Mouse (Mus musculus): ENCODE data around the gene Mtmr3. TPM values are rescaled to one million over a fixed set of nuclear protein-coding genes. Genes with fewer than 3 reads are reported as not detected.

The Mtmr3 gene
- polyA plus RNA-seq, 1 experiment: 44.1 TPM

GRCm38 (mm10) chr11:4440978-4441377, 153.7 kb downstream of the Mtmr3 start, which contains the start of gene Hormad2:
Hormad2 (minus strand) TSS chr11:4441105.
- Histone ChIP-seq H3K4me1 (ENCODE audit: control insufficient read depth, insufficient read depth, low read length) (no peaks in the 10 kb centered on the region), H3K4me3 (replicated peaks; ENCODE audit: extremely low read depth, low read depth, low read length) (no peak within 1 kb of the TSS)
- 55% methylated on average over 19 of the region's 19 CpGs for WGBS
- no peak for DNase-seq
- TF ChIP-seq POLR2A (IDR thresholded peaks at IDR 0.05; ENCODE audit: borderline replicate concordance, extremely low read depth, low read depth, low read length): no peak
- TF ChIP-seq CTCF (IDR thresholded peaks at IDR 0.05; ENCODE audit: insufficient read depth, low read length): no peak

- WGBS: 58% methylated on average over 2 of the region's 2 CpGs
- TF ChIP-seq POLR2A (IDR thresholded peaks at IDR 0.05; ENCODE audit: borderline replicate concordance, extremely low read depth, low read depth, low read length) (no peak), CTCF (IDR thresholded peaks at IDR 0.05; ENCODE audit: insufficient read depth, low read length) (no peak)
- DNase-seq: no peak
- Histone ChIP-seq H3K4me1 (ENCODE audit: control insufficient read depth, insufficient read depth, low read length) (no peaks in the 10 kb centered on the region), H3K4me3 (replicated peaks; ENCODE audit: extremely low read depth, low read depth, low read length) (no peak overlapping the region)
Observed at GRCm38 (mm10) chr11:4438211-4438610, 156.5 kb downstream of the Mtmr3 start.

GRCm38 (mm10) chr11:4437318-4437717, 157.3 kb downstream of the Mtmr3 start:
- Histone ChIP-seq H3K4me1 (ENCODE audit: control insufficient read depth, insufficient read depth, low read length) (no peaks in the 10 kb centered on the region), H3K4me3 (replicated peaks; ENCODE audit: extremely low read depth, low read depth, low read length) (no peak overlapping the region)
- 96% methylated on average over 1 of the region's 1 CpGs for WGBS
- TF ChIP-seq POLR2A (IDR thresholded peaks at IDR 0.05; ENCODE audit: borderline replicate concordance, extremely low read depth, low read depth, low read length) (no peak), CTCF (IDR thresholded peaks at IDR 0.05; ENCODE audit: insufficient read depth, low read length) (no peak)
- DNase-seq: no peak

- WGBS: 68% methylated on average over 3 of the region's 3 CpGs
- no peak for DNase-seq
- Histone ChIP-seq H3K4me3 (replicated peaks; ENCODE audit: extremely low read depth, low read depth, low read length) (no peak overlapping the region), H3K4me1 (ENCODE audit: control insufficient read depth, insufficient read depth, low read length) (no peaks in the 10 kb centered on the region)
- no peak for TF ChIP-seq CTCF (IDR thresholded peaks at IDR 0.05; ENCODE audit: insufficient read depth, low read length)
- no peak for TF ChIP-seq POLR2A (IDR thresholded peaks at IDR 0.05; ENCODE audit: borderline replicate concordance, extremely low read depth, low read depth, low read length)
Observed at GRCm38 (mm10) chr11:4436631-4437030, 158.0 kb downstream of the Mtmr3 start.

- no peak overlapping the region for H3K4me3 ChIP-seq (replicated peaks; ENCODE audit: extremely low read depth, low read depth, low read length)
- DNase-seq: no peak
- TF ChIP-seq CTCF (IDR thresholded peaks at IDR 0.05; ENCODE audit: insufficient read depth, low read length): no peak
- TF ChIP-seq POLR2A (IDR thresholded peaks at IDR 0.05; ENCODE audit: borderline replicate concordance, extremely low read depth, low read depth, low read length): no peak
- H3K4me1 ChIP-seq (ENCODE audit: control insufficient read depth, insufficient read depth, low read length): no peaks in the 10 kb centered on the region
- 34% methylated on average over 4 of the region's 4 CpGs for WGBS
Observed at GRCm38 (mm10) chr11:4434461-4434860, 160.2 kb downstream of the Mtmr3 start.

Other genes starting within 250 kb of the Mtmr3 start
- gene Hormad2, start 153.8 kb downstream of the Mtmr3 start, polyA plus RNA-seq (2012; rRNA removed): 0.06 TPM in 1 of 2 replicates, not detected in the other
- not detected in 2 replicates for gene Gm11032, start 25.2 kb upstream of the Mtmr3 start, polyA plus RNA-seq (2012; rRNA removed)
- gene Ascc2, start 42.9 kb upstream of the Mtmr3 start, polyA plus RNA-seq (2012; rRNA removed): 23.5 and 34.0 TPM in 2 replicates
- gene Uqcr10, start 109.5 kb upstream of the Mtmr3 start, polyA plus RNA-seq (2012; rRNA removed): 460 and 481 TPM in 2 replicates
- gene Zmat5, start 109.8 kb upstream of the Mtmr3 start, polyA plus RNA-seq (2012; rRNA removed): 51.4 and 55.1 TPM in 2 replicates
- gene Cabp7, start 151.9 kb upstream of the Mtmr3 start, polyA plus RNA-seq (2012; rRNA removed): 0.25 TPM in 1 of 2 replicates, not detected in the other

Data from lung, adult 2 months (tissue).